Mouse (Mus musculus) limb, embryonic 11.5 days (tissue): ENCODE measurements around the gene Polr2c. TPM values are rescaled to one million over a fixed set of nuclear protein-coding genes. Genes with fewer than 3 reads are reported as not detected.
"Not testable (repeated sequence)": the region's sequence is repeated elsewhere in the genome, so short reads cannot be mapped to it uniquely, and the experiment has no call there.

Source experiments
- ATAC-seq: fragments of 200-750 bp; cut with Nextera tagmentation; 2 replicates; pipeline ENCODE4 v1.8.0; 2017; ENCODE audit warnings: low read depth; ENCODE audit not compliant: insufficient number of reproducible peaks, low FRiP score, low TSS enrichment
- DNase-seq: peaks from one replicate; pipeline ENCODE4 v3.0.0-alpha.2; 2015; ENCODE audit warnings: low spot score
- H3K27ac ChIP-seq: fragments of 300-500 bp; sonication (generic); replicated peaks from 2 replicates; pipeline ENCODE4 v1.5.1; 2014; ENCODE audit warnings: low read depth, mild to moderate bottlenecking, low read length
- H3K27me3 ChIP-seq: fragments of 300-500 bp; sonication (generic); 2 replicates; pipeline ENCODE4 v1.6.1; 2014; ENCODE audit warnings: mild to moderate bottlenecking, low read length, mixed read lengths; ENCODE audit not compliant: control insufficient read depth, insufficient read depth
- H3K36me3 ChIP-seq: fragments of 300-500 bp; sonication (generic); 2 replicates; pipeline ENCODE4 v1.6.1; 2014; ENCODE audit warnings: mild to moderate bottlenecking, low read length, moderate library complexity, mixed read lengths; ENCODE audit not compliant: control insufficient read depth, insufficient read depth
- H3K4me1 ChIP-seq: fragments of 300-500 bp; sonication (generic); 2 replicates; pipeline ENCODE4 v1.6.1; 2014; ENCODE audit warnings: low read length, mixed read lengths; ENCODE audit not compliant: control insufficient read depth, insufficient read depth
- H3K4me2 ChIP-seq: fragments of 300-500 bp; sonication (generic); 2 replicates; pipeline ENCODE4 v1.6.1; 2014; ENCODE audit warnings: low read depth, mild to moderate bottlenecking, moderate library complexity; ENCODE audit not compliant: severe bottlenecking
- H3K4me3 ChIP-seq: fragments of 300-500 bp; sonication (generic); 2 replicates; pipeline ENCODE4 v1.5.1; 2014; ENCODE audit warnings: low read depth, low read length
- H3K9ac ChIP-seq: fragments of 300-500 bp; sonication (generic); 2 replicates; pipeline ENCODE4 v1.6.1; 2014; ENCODE audit warnings: mild to moderate bottlenecking, low read length
- H3K9me3 ChIP-seq: fragments of 300-500 bp; sonication (generic); 2 replicates; pipeline ENCODE4 v1.6.1; 2016; ENCODE audit warnings: low read length; ENCODE audit not compliant: control insufficient read depth
- WGBS: fragments of 180-500 bp; shearing (Covaris S2); extraction: QIAGEN DNeasy Blood & Tissue Kit; methylation state at CpG from one replicate; pipeline ENCODE4 v1.1.7; 2014; 5-methylcytosine and 5-hydroxymethylcytosine counted together
- polyA plus RNA-seq: library from polyadenylated mRNA; unstranded; fragments of >200 nt; fragmentation: Nextera tagmentation; extraction: Ambion mirVana; gene quantifications from 2 replicates; pipeline ENCODE4 v1.2.1, GENCODE M21; 2014

Gene Polr2c
- polyA plus RNA-seq, 1 experiment from 2014 or later = 178 TPM

DNA sequence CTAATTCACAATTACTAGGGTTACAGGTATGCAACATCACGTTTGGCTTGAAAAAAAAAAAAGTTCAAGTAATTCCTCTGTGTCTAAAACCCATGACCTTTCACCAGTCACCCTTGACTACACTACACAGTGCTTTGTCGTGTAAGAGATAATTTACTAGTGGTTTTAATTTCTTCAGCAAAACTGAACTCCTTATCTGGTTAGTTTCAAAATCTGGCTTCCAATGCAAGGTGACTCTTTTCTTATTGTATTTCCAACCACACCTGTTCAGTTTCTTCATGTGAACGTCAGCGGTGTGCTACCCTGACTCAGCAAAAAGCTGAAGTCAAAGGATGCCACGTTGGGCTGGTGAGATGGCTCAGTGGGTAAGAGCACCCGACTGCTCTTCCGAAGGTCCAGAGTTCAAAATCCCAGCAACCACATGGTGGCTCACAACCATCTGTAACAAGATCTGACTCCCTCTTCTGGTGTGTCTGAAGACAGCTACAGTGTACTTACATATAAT, 23.3 kb upstream of the Polr2c start:
- H3K4me3 ChIP-seq, H3K9me3 ChIP-seq, H3K27me3 ChIP-seq, DNase-seq, H3K27ac ChIP-seq, ATAC-seq, H3K4me1 ChIP-seq, H3K9ac ChIP-seq, H3K4me2 ChIP-seq: not testable (repeated sequence)
- H3K36me3 ChIP-seq = peaks cover 16% of the 10 kb centered on the region
- 82% methylated on average over 7 of the region's 7 CpGs for WGBS

GRCm38 (mm10) chr8:94835751-94836150, 21.5 kb upstream of the Polr2c start:
- not testable (repeated sequence) for H3K4me3 ChIP-seq, H3K9me3 ChIP-seq, DNase-seq, ATAC-seq, H3K27ac ChIP-seq, H3K9ac ChIP-seq, H3K4me1 ChIP-seq, H3K27me3 ChIP-seq, H3K36me3 ChIP-seq, H3K4me2 ChIP-seq
- 97% methylated on average over 13 of the region's 13 CpGs for WGBS

DNA sequence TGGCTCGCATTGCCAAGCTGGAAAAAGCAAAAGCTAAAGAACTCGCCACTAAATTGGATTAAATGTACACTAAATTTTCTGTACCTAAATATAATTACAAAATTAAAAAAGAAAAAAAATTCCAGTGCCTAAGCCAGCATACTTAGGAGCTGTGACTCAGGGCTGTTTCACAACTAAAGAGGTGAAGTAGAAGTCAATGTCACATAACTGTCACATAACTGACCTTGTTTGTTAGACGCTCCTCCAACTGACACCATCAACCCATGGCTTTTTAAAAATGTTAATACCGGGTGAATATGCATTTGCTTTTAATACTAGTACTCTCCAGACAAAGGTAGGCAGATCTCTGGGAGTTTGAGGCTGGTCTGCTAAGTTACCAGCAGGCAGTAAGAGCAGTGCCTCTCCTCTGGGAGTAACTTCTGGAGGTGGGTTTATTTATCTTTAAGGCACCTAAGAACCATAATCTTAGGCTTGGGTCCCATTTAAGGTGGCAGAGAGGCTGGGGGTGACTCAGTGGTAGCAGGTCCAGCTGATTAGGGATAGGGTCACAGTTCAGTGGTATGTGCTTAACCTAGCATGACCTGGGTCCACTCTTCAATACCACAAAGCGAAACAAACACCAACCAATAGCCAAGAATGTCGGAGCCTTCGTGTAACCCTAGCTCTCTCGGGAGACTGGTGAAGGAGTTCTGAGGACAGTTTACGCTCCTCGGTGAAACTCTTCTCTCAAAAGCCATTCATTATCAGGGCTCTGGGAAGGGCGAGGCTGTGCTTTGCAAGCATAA, 20.6 kb upstream of the Polr2c start:
- DNase-seq (no peak), ATAC-seq (no peak)
- peaks cover 5% of the 10 kb centered on the region; the same call in 1 of the 2 replicates for H3K4me1 ChIP-seq
- WGBS = 72% methylated on average over 11 of the region's 11 CpGs
- H3K4me3 ChIP-seq = peak overlapping the region; percentile 92; the same call in 1 of the 2 replicates
- peaks cover 3% of the 10 kb centered on the region for H3K36me3 ChIP-seq
- H3K9me3 ChIP-seq = no peaks in the 10 kb centered on the region
- H3K9ac ChIP-seq = no peak overlapping the region
- no peak overlapping the region for H3K27ac ChIP-seq
- H3K27me3 ChIP-seq = no peaks in the 10 kb centered on the region
- H3K4me2 ChIP-seq = peak overlapping the region; percentile 76

- Histone ChIP-seq H3K4me2 (peak within 1 kb of the TSS; percentile 76), H3K36me3 (no peaks in the 10 kb centered on the region), H3K4me1 (peaks cover 5% of the 10 kb centered on the region; the same call in 1 of the 2 replicates), H3K27me3 (no peaks in the 10 kb centered on the region), H3K9ac (peak within 1 kb of the TSS; percentile 90), H3K9me3 (no peaks in the 10 kb centered on the region), H3K27ac (peak within 1 kb of the TSS; percentile 65), H3K4me3 (peak within 1 kb of the TSS; percentile 92)
- DNase-seq (peak; percentile 96), ATAC-seq (peak; percentile 97)
- WGBS = under 1% methylated on average over 82 of the region's 82 CpGs
Observed at GRCm38 (mm10) chr8:94837662-94838574, 19.3 kb upstream of the Polr2c start, which contains the start of the genes Coq9 and Ciapin1. TSS of gene Coq9 (plus strand) at chr8:94838321. TSS of gene Ciapin1 (minus strand) at chr8:94838358.

GRCm38 (mm10) chr8:94838600-94838999, 18.6 kb upstream of the Polr2c start:
- H3K9ac ChIP-seq = peak overlapping the region; percentile 90
- no peaks in the 10 kb centered on the region for H3K9me3 ChIP-seq
- no peaks in the 10 kb centered on the region for H3K27me3 ChIP-seq
- peak overlapping the region; percentile 76 for H3K4me2 ChIP-seq
- DNase-seq (no peak), ATAC-seq (peak; percentile 22; the same call in 1 of the 2 replicates)
- H3K27ac ChIP-seq = peak overlapping the region; percentile 65; the same call in 1 of the 2 replicates
- no peaks in the 10 kb centered on the region for H3K36me3 ChIP-seq
- peak overlapping the region; percentile 92 for H3K4me3 ChIP-seq
- under 1% methylated on average over 24 of the region's 24 CpGs for WGBS
- peaks cover 5% of the 10 kb centered on the region; the same call in 1 of the 2 replicates for H3K4me1 ChIP-seq

DNA sequence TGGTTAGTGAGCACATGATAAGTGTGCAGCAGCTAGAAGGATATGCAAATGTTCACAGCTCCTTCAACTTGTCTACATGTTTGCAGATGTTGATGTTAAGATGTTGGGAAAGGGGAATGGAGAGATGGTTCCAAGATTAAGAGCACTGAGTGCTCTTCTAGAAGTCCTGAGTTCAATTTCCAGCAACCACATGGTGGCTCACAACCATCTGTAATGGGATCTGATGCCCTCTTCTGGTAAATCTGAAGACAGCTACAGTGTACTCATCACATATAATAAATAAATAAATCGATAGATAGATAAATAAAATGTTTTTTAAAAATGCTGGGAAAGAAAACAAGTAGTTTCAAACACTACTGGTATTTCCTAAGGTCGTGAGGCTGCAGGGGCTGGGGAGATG, 16.1 kb upstream of the Polr2c start:
- no peaks in the 10 kb centered on the region for H3K27me3 ChIP-seq
- peaks cover 5% of the 10 kb centered on the region; the same call in 1 of the 2 replicates for H3K4me1 ChIP-seq
- 56% methylated on average over 2 of the region's 2 CpGs for WGBS
- DNase-seq (no peak), ATAC-seq (no peak)
- no peak overlapping the region for H3K27ac ChIP-seq
- H3K4me3 ChIP-seq = no peak overlapping the region
- no peaks in the 10 kb centered on the region for H3K9me3 ChIP-seq
- no peak overlapping the region for H3K9ac ChIP-seq
- H3K4me2 ChIP-seq = no peak overlapping the region
- 0 out of 2 replicates have a peak, but pooled peaks cover 2% of the 10 kb centered on the region for H3K36me3 ChIP-seq

DNA sequence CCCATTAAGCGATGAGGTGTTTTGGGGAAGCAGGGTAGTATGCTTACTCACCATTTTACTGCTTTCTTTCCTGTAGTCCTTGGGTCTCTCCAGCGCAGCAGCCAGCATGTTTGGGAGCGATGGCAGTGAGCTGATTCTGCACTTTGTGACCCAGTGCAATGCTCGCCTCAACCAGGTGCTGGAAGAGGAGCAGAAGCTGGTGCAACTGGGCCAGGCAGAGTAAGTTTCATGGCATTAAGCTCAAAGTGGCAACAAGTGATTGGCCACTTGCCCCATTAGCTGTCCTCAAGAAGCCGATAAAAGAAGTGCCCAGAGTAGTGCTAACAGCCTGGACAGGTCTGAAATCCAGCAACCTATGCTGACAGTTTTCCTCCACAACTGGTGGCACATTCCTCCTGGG, 7.2 kb upstream of the Polr2c start:
- Histone ChIP-seq H3K27ac (no peak overlapping the region), H3K4me3 (no peak overlapping the region), H3K9me3 (no peaks in the 10 kb centered on the region), H3K36me3 (peaks cover 13% of the 10 kb centered on the region), H3K4me1 (no peaks in the 10 kb centered on the region), H3K27me3 (no peaks in the 10 kb centered on the region), H3K9ac (no peak overlapping the region), H3K4me2 (no peak overlapping the region)
- 94% methylated on average over 5 of the region's 5 CpGs for WGBS
- no peak for ATAC-seq
- no peak for DNase-seq

- not testable (repeated sequence) for H3K9me3 ChIP-seq, H3K9ac ChIP-seq, ATAC-seq
Observed at GRCm38 (mm10) chr8:94854761-94855160, 2.5 kb upstream of the Polr2c start.

More at GRCm38 (mm10) chr8:94854761-94855160, 2.5 kb upstream of the Polr2c start:
- not testable (repeated sequence) for H3K27ac ChIP-seq, DNase-seq, H3K4me1 ChIP-seq, H3K4me2 ChIP-seq, H3K27me3 ChIP-seq, H3K4me3 ChIP-seq
- H3K36me3 ChIP-seq = peaks cover 13% of the 10 kb centered on the region
- WGBS = 89% methylated on average over 11 of the region's 11 CpGs
